Mouse (Mus musculus) embryonic fibroblast, embryonic 13.5 days (primary cell): Measurements from ENCODE around the gene Gpr174.

Source experiments
- CTCF ChIP-seq: IDR thresholded peaks from 2 replicates; pipeline ENCODE4 v1.5.1; 2011; ENCODE audit warnings: mild to moderate bottlenecking, control low read depth, low read length, moderate library complexity, borderline replicate concordance; ENCODE audit not compliant: insufficient read depth
- POLR2A ChIP-seq: IDR thresholded peaks from 2 replicates; pipeline ENCODE4 v1.6.1; 2011; ENCODE audit warnings: low read depth, mild to moderate bottlenecking, control low read depth, low read length, moderate library complexity

GRCm38 (mm10) chrX:107284211-107284610 lies 28.5 kb downstream of the Gpr174 start:
- TF ChIP-seq POLR2A (no peak), CTCF (no peak)
